Comparison of ENCODE assay signal across 8 mouse cellular contexts in genomic region chr4:116220071-116220650, GRCm38 (mm10). TPM values are rescaled to one million over a fixed set of nuclear protein-coding genes. Genes with fewer than 3 reads are reported as not detected.
A peak's percentile ranks its signal among the peaks of the same experiment; 100 is the strongest.
DNase-seq lines count a peak whose midpoint lies in the region; ATAC-seq lines count a peak whose summit lies in the region.

No protein-coding gene starts in this region.

- peak overlapping the region; percentile 73 for H3K4me3 ChIP-seq in forebrain, embryonic 13.5 days
- peak overlapping the region; percentile 78 for H3K4me3 ChIP-seq in intestine, embryonic 14.5 days (ENCODE audit: low read depth, low read length)

- H3K4me1 ChIP-seq in forebrain, embryonic 13.5 days, result peaks cover 9% of the 10 kb centered on the region
- 0 out of 2 replicates have a peak, but pooled peaks cover 7% of the 10 kb centered on the region for H3K4me1 ChIP-seq in intestine, embryonic 14.5 days (replicated peaks; ENCODE audit: control insufficient read depth, insufficient read depth, low read length)

- H3K27ac ChIP-seq in forebrain, embryonic 13.5 days, result peak overlapping the region; percentile 100
- H3K27ac ChIP-seq in intestine, embryonic 14.5 days (ENCODE audit: low read depth), result peak overlapping the region; percentile 98

- H3K9ac ChIP-seq in forebrain, embryonic 13.5 days, result peak overlapping the region; percentile 90
- peak overlapping the region; percentile 95 for H3K9ac ChIP-seq in intestine, embryonic 14.5 days (ENCODE audit: low read length)

- no peaks in the 10 kb centered on the region for H3K9me3 ChIP-seq in forebrain, embryonic 13.5 days (replicated peaks)
- H3K9me3 ChIP-seq in intestine, embryonic 14.5 days (ENCODE audit: control insufficient read depth, low read length), result no peaks in the 10 kb centered on the region

- peak overlapping the region; percentile 65 for H3K4me2 ChIP-seq in forebrain, embryonic 13.5 days
- peak overlapping the region; percentile 78 for H3K4me2 ChIP-seq in intestine, embryonic 14.5 days (ENCODE audit: low read length)

- 1% methylated on average over 6 of the region's 6 CpGs for WGBS in forebrain, embryonic 13.5 days
- 11% methylated on average over 6 of the region's 6 CpGs for WGBS in intestine, embryonic 14.5 days

- ATAC-seq in forebrain, embryonic 13.5 days, result no peak
- no peak for ATAC-seq in intestine, embryonic 14.5 days (replicated peaks; ENCODE audit: low FRiP score, low TSS enrichment, low read depth)

- H3K36me3 ChIP-seq in forebrain, embryonic 13.5 days (ENCODE audit: poor library complexity, severe bottlenecking), result no peaks in the 10 kb centered on the region
- H3K36me3 ChIP-seq in intestine, embryonic 14.5 days (ENCODE audit: control insufficient read depth, insufficient read depth, low read length), result no peaks in the 10 kb centered on the region

- H3K27me3 ChIP-seq in forebrain, embryonic 13.5 days, result no peaks in the 10 kb centered on the region
- no peaks in the 10 kb centered on the region for H3K27me3 ChIP-seq in intestine, embryonic 14.5 days (replicated peaks; ENCODE audit: control insufficient read depth, insufficient read depth, low read length)

- peak; percentile 5 for DNase-seq in kidney, adult 18-20 months
- no peak for DNase-seq in kidney, adult 11 months
- DNase-seq in intestine, embryonic 14.5 days (ENCODE audit: low spot score), result no peak
- DNase-seq in lung, postnatal 36 days, result peak; percentile 6
- peak; percentile 10 for DNase-seq in thymus, postnatal 4 days
- DNase-seq in adrenal gland, adult 8-10 months, result no peak
- DNase-seq in layer of hippocampus, postnatal 14 days (ENCODE audit: low spot score in 2 of 2), result no peak

RNA-seq across cellular contexts. Expression of gene Pik3r3, which starts 1.3 kb away (rescaled TPM):
- polyA plus RNA-seq in forebrain, embryonic 13.5 days (2015; fragmentation: Nextera tagmentation; extraction: Ambion mirVana), result 81.8 and 85.3 TPM in 2 replicates
- 13.9 and 14.3 TPM in 2 replicates for polyA plus RNA-seq in intestine, embryonic 14.5 days (2014; fragmentation: Nextera tagmentation; extraction: Ambion mirVana)
- 10 to 100 TPM; 21.5 to 41.2 (median 31.1) TPM for total RNA-seq in adrenal gland, adult 8-10 months (2022)
- 10 to 100 TPM; 53.3 to 56.1 TPM for total RNA-seq in layer of hippocampus, postnatal 14 days (2021)

RNA-seq across cellular contexts. Expression of gene Gm49337, which starts 47.0 kb away (rescaled TPM):
- polyA plus RNA-seq in forebrain, embryonic 13.5 days (2015; fragmentation: Nextera tagmentation; extraction: Ambion mirVana), result not detected in 2 replicates
- not detected in 2 replicates for polyA plus RNA-seq in intestine, embryonic 14.5 days (2014; fragmentation: Nextera tagmentation; extraction: Ambion mirVana)
- not detected for total RNA-seq in adrenal gland, adult 8-10 months (2022)
- 1 to 10 TPM in 1 of 2 experiments, not detected in 1; 1.4 TPM for total RNA-seq in layer of hippocampus, postnatal 14 days (2021)

RNA-seq across cellular contexts. Expression of gene 1700042G07Rik, which starts 47.0 kb away (rescaled TPM):
- polyA plus RNA-seq in forebrain, embryonic 13.5 days (2015; fragmentation: Nextera tagmentation; extraction: Ambion mirVana), result not detected in 2 replicates
- polyA plus RNA-seq in intestine, embryonic 14.5 days (2014; fragmentation: Nextera tagmentation; extraction: Ambion mirVana), result not detected in 2 replicates
- not detected for total RNA-seq in adrenal gland, adult 8-10 months (2022)
- not detected for total RNA-seq in layer of hippocampus, postnatal 14 days (2021)

RNA-seq across cellular contexts. Expression of gene Tspan1, which starts 52.8 kb away (rescaled TPM):
- 0.22 TPM in 1 of 2 replicates, not detected in the other for polyA plus RNA-seq in forebrain, embryonic 13.5 days (2015; fragmentation: Nextera tagmentation; extraction: Ambion mirVana)
- polyA plus RNA-seq in intestine, embryonic 14.5 days (2014; fragmentation: Nextera tagmentation; extraction: Ambion mirVana), result 26.5 and 33.5 TPM in 2 replicates
- not detected for total RNA-seq in adrenal gland, adult 8-10 months (2022)
- not detected for total RNA-seq in layer of hippocampus, postnatal 14 days (2021)

Comparison
In these comparisons a context has a peak if more than half of its experiments do, and no peak if none do; other contexts are left out.
1. DNase-seq: peak in kidney, adult 18-20 months (single experiment), lung, postnatal 36 days (single experiment) and thymus, postnatal 4 days (single experiment); none in kidney, adult 11 months (single experiment), intestine, embryonic 14.5 days (single experiment), adrenal gland, adult 8-10 months (single experiment) and layer of hippocampus, postnatal 14 days (0 of 2).